Mouse (Mus musculus) heart, postnatal 0 days (tissue): ENCODE measurements around the gene Fra10ac1. TPM values are rescaled to one million over a fixed set of nuclear protein-coding genes. Genes with fewer than 3 reads are reported as not detected.

Experiments
- ATAC-seq: fragments of 200-750 bp; cut with Nextera tagmentation; 2 replicates; pipeline ENCODE4 v1.8.0; 2017; ENCODE audit warnings: low read depth, moderate number of reproducible peaks, moderate library complexity; ENCODE audit not compliant: insufficient read depth
- DNase-seq: peaks from one replicate; pipeline ENCODE4 v3.0.0-alpha.2; 2016; ENCODE audit warnings: low spot score
- H3K27ac ChIP-seq: fragments of 300-500 bp; sonication (generic); 2 replicates; pipeline ENCODE4 v1.5.1; 2014; ENCODE audit warnings: low read depth, mild to moderate bottlenecking
- H3K27me3 ChIP-seq: fragments of 300-500 bp; sonication (generic); 2 replicates; pipeline ENCODE4 v1.6.1; 2014; ENCODE audit warnings: low read length, mixed read lengths; ENCODE audit not compliant: control insufficient read depth, insufficient read depth
- H3K36me3 ChIP-seq: fragments of 300-500 bp; sonication (generic); replicated peaks from 2 replicates; pipeline ENCODE4 v1.6.1; 2014; ENCODE audit warnings: low read length, mixed read lengths; ENCODE audit not compliant: control insufficient read depth, insufficient read depth
- H3K4me1 ChIP-seq: fragments of 300-500 bp; sonication (generic); 2 replicates; pipeline ENCODE4 v1.6.1; 2014; ENCODE audit warnings: antibody characterized with exemption; ENCODE audit not compliant: control insufficient read depth, insufficient read depth
- H3K4me2 ChIP-seq: fragments of 300-500 bp; sonication (generic); 2 replicates; pipeline ENCODE4 v1.6.1; 2014; ENCODE audit warnings: low read depth, mild to moderate bottlenecking, low read length, moderate library complexity
- H3K4me3 ChIP-seq: fragments of 300-500 bp; sonication (generic); 2 replicates; pipeline ENCODE4 v1.5.1; 2014; ENCODE audit warnings: low read depth, low read length
- H3K9ac ChIP-seq: fragments of 300-500 bp; sonication (generic); replicated peaks from 2 replicates; pipeline ENCODE4 v1.6.1; 2014; ENCODE audit warnings: low read depth, low read length, mixed read lengths
- H3K9me3 ChIP-seq: fragments of 300-500 bp; sonication (generic); replicated peaks from 2 replicates; pipeline ENCODE4 v1.6.1; 2016; ENCODE audit warnings: low read length; ENCODE audit not compliant: control insufficient read depth
- CTCF ChIP-seq: IDR thresholded peaks from 2 replicates; pipeline ENCODE4 v1.5.1; 2016; ENCODE audit warnings: antibody characterized with exemption, control low read depth, low read depth
- EP300 ChIP-seq: IDR thresholded peaks from 2 replicates; pipeline ENCODE4 v1.6.1; 2016; ENCODE audit warnings: antibody characterized with exemption, low read depth
- WGBS: fragments of 180-500 bp; shearing (Covaris S2); extraction: QIAGEN DNeasy Blood & Tissue Kit; methylation state at CpG from one replicate; pipeline ENCODE4 v1.1.7; 2014; 5-methylcytosine and 5-hydroxymethylcytosine counted together
- polyA plus RNA-seq: library from polyadenylated mRNA; unstranded; fragments of >200 nt; fragmentation: Nextera tagmentation; extraction: Ambion mirVana; gene quantifications from 2 replicates; pipeline ENCODE4 v1.2.1, GENCODE M21; 2015
- total RNA-seq: library from RNA; depleted of rRNA; stranded (reverse); fragments of >200 nt; gene quantifications from 2 replicates; pipeline ENCODE4 v1.2.3, GENCODE M21; 2014; ENCODE audit warnings: low replicate concordance; rRNA removed

Fra10ac1 gene
- total and polyA plus RNA-seq, 2 experiments from 2014 or later = 26.2 TPM; not detected in 1

GRCm38 (mm10) chr19:38164633-38165032, 59.3 kb downstream of the Fra10ac1 start:
- no peak overlapping the region for H3K4me2 ChIP-seq
- H3K27me3 ChIP-seq = no peaks in the 10 kb centered on the region
- H3K9me3 ChIP-seq = no peaks in the 10 kb centered on the region
- DNase-seq = no peak
- no peak overlapping the region for H3K9ac ChIP-seq
- no peak for ATAC-seq
- H3K4me1 ChIP-seq = peaks cover 11% of the 10 kb centered on the region
- WGBS = 44% methylated on average over 2 of the region's 2 CpGs
- H3K4me3 ChIP-seq = no peak overlapping the region
- H3K27ac ChIP-seq = no peak overlapping the region
- H3K36me3 ChIP-seq = no peaks in the 10 kb centered on the region
- TF ChIP-seq EP300 (no peak), CTCF (no peak)

- DNase-seq (no peak), ATAC-seq (no peak)
- no peak overlapping the region for H3K4me2 ChIP-seq
- TF ChIP-seq CTCF (no peak), EP300 (no peak)
- H3K27me3 ChIP-seq = no peaks in the 10 kb centered on the region
- no peak overlapping the region for H3K27ac ChIP-seq
- H3K4me1 ChIP-seq = peaks cover 6% of the 10 kb centered on the region; the same call in 1 of the 2 replicates
- no peaks in the 10 kb centered on the region for H3K9me3 ChIP-seq
- no peak overlapping the region for H3K4me3 ChIP-seq
- no peaks in the 10 kb centered on the region for H3K36me3 ChIP-seq
- no peak overlapping the region for H3K9ac ChIP-seq
- WGBS = 80% methylated on average over 21 of the region's 21 CpGs
These were observed 62.2 kb downstream of the Fra10ac1 start for GRCm38 (mm10) chr19:38161648-38162354.

GRCm38 (mm10) chr19:38156243-38156642, 67.7 kb downstream of the Fra10ac1 start:
- ATAC-seq (no peak), DNase-seq (no peak)

GRCm38 (mm10) chr19:38143540-38144271, 80.2 kb downstream of the Fra10ac1 start:
- no peaks in the 10 kb centered on the region for H3K9me3 ChIP-seq
- H3K27ac ChIP-seq = no peak overlapping the region
- no peaks in the 10 kb centered on the region for H3K27me3 ChIP-seq
- no peak for DNase-seq
- 53% methylated on average over 4 of the region's 4 CpGs for WGBS
- H3K36me3 ChIP-seq = no peaks in the 10 kb centered on the region
- no peak for TF ChIP-seq CTCF
- no peak for TF ChIP-seq EP300
- H3K4me1 ChIP-seq = no peaks in the 10 kb centered on the region
- H3K9ac ChIP-seq = no peak overlapping the region
- H3K4me2 ChIP-seq = no peak overlapping the region
- ATAC-seq = no peak
- H3K4me3 ChIP-seq = no peak overlapping the region

More at GRCm38 (mm10) chr19:38156243-38156642, 67.7 kb downstream of the Fra10ac1 start:
- Histone ChIP-seq H3K4me2 (no peak overlapping the region), H3K27me3 (no peaks in the 10 kb centered on the region), H3K9me3 (no peaks in the 10 kb centered on the region), H3K36me3 (no peaks in the 10 kb centered on the region), H3K27ac (no peak overlapping the region), H3K4me3 (no peak overlapping the region), H3K9ac (no peak overlapping the region), H3K4me1 (no peaks in the 10 kb centered on the region)
- 98% methylated on average over 1 of the region's 1 CpGs for WGBS
- TF ChIP-seq CTCF (peak; percentile 0; the same call in 1 of the 2 replicates), EP300 (no peak)

Other genes starting within 250 kb of the Fra10ac1 start
- gene Myof, start 180.6 kb downstream of the Fra10ac1 start, total RNA-seq = 9.5 and 13.3 TPM in 2 replicates
- 2.8 and 3.0 TPM in 2 replicates for gene Myof, start 180.6 kb downstream of the Fra10ac1 start, polyA plus RNA-seq
- 19.1 and 21.7 TPM in 2 replicates for gene Cep55, start 169.1 kb downstream of the Fra10ac1 start, total RNA-seq
- 9.2 and 9.5 TPM in 2 replicates for gene Cep55, start 169.1 kb downstream of the Fra10ac1 start, polyA plus RNA-seq
- gene Ffar4, start 127.1 kb downstream of the Fra10ac1 start, total RNA-seq = 0.12 TPM in 1 of 2 replicates, not detected in the other
- 0.33 TPM in 1 of 2 replicates, not detected in the other for gene Ffar4, start 127.1 kb downstream of the Fra10ac1 start, polyA plus RNA-seq
- 2.1 TPM in 1 of 2 replicates, not detected in the other for gene Rbp4, start 98.9 kb downstream of the Fra10ac1 start, total RNA-seq
- gene Rbp4, start 98.9 kb downstream of the Fra10ac1 start, polyA plus RNA-seq = 0.87 and 1.5 TPM in 2 replicates
- not detected in 2 replicates for gene Pde6c, start 91.4 kb downstream of the Fra10ac1 start, total RNA-seq
- gene Pde6c, start 91.4 kb downstream of the Fra10ac1 start, polyA plus RNA-seq = not detected in 2 replicates
- gene Lgi1, start 40.4 kb upstream of the Fra10ac1 start, total RNA-seq = not detected in 2 replicates
- gene Lgi1, start 40.4 kb upstream of the Fra10ac1 start, polyA plus RNA-seq = 0.18 TPM in 1 of 2 replicates, not detected in the other
- gene Slc35g1, start 171.8 kb upstream of the Fra10ac1 start, total RNA-seq = 0.93 and 1.9 TPM in 2 replicates
- gene Slc35g1, start 171.8 kb upstream of the Fra10ac1 start, polyA plus RNA-seq = 0.74 and 0.92 TPM in 2 replicates